Mouse (Mus musculus) CH12F3 (cell line): Measurements from ENCODE around the gene Ccdc78.

Experiments used
- in situ Hi-C: fragments of 300-500 bp; cut with MboI; formaldehyde crosslinking; loops from 2 replicates; pipeline ENCODE4 v1.14.3; 2020; ENCODE audit warnings: low sequenced_read_pairs

Ccdc78 gene

GRCm38 (mm10) chr17:25809606-25810340, 23.4 kb downstream of the Ccdc78 start:
- in situ Hi-C loops = no loop called here

DNA sequence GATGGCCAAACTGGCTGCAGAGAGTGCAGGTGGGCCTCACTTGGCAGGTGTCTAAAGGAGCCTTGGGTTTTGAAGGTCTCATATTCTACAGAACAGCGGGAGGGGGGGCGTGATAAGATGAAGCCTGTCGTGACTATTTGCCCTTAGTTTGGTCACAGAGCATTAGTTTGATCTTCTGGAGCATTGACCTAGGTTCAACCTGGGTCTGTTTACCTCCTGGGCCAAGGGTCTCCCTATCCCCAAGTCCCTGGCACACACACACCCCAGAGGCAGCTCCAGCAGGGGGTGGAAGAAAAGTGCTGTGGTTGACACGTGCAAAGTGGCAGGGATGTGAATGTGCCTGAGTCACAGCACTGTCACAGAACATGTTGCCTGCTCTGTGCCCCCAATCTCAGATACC, 24.5 kb downstream of the Ccdc78 start:
- in situ Hi-C loops = no loop called here

DNA sequence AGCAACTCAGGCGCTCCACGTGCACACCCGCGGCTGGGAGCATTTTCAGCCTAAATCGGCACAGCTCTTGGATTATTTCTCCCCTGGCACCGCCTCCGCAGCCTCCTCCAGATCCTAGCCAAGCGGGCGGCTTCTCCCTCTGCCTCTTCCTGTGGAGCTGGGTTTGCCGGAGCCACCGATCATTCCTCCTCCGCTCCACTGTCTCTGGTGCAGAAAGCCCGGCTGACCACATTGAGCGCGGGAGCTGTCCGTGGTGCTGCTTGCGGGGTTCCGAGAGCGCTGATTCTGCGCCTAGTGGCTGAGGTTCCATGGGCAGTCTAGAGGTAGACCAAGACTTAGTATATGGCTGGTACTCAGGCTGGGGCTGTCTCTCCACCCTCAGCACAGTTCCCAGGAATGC, 27.1 kb downstream of the Ccdc78 start:
- in situ Hi-C loops = no loop called here

GRCm38 (mm10) chr17:25817662-25818061, 31.3 kb downstream of the Ccdc78 start:
- in situ Hi-C loops = no loop called here

DNA sequence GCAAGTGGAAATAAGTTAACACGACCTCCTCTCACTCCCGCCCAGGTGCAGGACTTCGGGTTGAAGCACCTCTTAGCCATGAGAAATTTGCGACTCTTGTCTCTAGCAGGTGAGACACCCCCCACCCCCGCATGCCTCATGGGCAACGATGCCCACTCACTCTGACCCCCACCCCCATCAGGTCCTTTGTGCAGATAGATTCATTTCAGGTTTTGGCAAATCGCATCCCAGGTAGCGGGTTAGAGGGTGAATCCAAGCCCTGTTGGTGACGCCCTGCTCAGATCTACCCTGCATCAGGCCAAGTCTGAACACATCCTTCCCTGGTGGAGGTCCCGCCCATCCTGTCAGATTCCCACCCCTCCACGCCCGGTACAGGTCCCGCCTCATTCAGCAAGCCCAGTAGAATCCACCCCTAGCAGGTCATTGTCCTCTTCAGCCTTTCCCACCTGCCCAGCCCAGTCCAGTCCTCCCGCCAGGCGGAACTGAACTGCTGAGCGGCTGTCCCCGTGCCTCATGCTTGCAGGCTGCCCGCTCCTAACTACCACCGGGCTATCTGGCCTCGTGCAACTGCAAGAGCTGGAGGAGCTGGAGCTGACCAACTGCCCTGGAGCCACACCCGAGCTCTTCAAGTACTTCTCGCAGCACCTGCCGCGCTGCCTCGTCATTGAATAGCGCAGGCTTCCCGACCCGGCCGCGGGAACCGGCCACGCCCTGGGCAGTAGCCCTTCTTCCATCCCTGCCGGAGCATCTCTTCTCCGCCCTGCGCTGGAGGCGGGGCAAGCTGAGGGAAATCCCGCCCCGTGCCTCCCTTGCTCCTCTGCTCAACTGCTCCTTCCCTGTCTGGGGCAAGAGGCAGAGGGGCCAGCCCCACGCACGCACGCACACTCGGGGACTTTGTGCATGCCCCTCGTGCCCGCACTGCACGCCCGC, 32.7 kb downstream of the Ccdc78 start:
- in situ Hi-C loops = no loop called here

DNA sequence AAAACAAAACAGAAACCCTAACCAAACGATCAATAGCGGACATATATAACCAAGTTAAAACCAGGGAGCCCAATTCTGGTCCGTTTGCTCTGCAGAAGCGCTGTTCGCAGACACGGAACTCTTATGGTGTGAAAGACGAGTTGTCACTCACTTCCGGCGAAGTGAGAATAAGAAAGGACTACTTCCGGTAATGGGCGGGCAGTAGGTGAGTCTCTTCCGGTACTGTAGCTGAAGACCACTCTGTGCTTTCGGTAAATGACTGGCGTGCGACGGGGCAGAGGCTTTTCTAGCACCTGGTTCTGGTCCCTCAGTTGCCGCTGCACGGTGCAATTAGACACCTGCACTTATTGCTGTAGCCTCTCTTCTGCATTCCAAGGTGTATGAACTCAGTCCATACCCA, 37.1 kb downstream of the Ccdc78 start, which contains the start of gene Wdr24:
Gene Wdr24, plus strand, starts transcription at position 176 of the 400 bp plus-strand sequence.
- in situ Hi-C loops = no loop called here

GRCm38 (mm10) chr17:25824362-25825142, 38.2 kb downstream of the Ccdc78 start:
- in situ Hi-C loops = no loop called here

- in situ Hi-C loops = no loop called here
These were observed 38.9 kb downstream of the Ccdc78 start for GRCm38 (mm10) chr17:25825311-25825710.

DNA sequence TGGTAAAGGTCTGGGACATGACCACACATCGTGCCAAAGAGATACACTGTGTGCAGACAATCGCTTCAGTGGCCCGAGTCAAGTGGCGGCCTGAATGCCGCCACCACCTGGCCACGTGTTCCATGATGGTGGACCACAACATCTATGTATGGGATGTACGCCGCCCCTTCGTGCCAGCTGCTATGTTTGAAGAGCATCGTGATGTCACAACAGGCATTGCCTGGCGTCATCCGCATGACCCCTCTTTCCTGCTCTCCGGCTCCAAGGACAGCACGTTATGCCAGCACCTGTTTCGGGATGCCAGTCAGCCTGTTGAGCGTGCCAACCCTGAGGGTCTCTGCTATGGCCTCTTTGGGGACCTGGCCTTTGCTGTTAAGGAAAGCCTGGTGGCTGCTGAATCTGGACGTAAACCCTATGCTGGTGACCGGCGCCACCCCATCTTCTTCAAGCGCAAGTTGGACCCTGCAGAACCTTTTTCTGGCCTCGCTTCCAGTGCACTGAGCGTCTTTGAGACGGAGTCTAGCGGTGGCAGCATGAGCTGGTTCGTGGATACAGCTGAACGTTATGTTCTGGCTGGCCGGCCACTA, 39.7 kb downstream of the Ccdc78 start:
- in situ Hi-C loops = no loop called here

GRCm38 (mm10) chr17:25827011-25827410, 40.6 kb downstream of the Ccdc78 start:
- in situ Hi-C loops = no loop called here

DNA sequence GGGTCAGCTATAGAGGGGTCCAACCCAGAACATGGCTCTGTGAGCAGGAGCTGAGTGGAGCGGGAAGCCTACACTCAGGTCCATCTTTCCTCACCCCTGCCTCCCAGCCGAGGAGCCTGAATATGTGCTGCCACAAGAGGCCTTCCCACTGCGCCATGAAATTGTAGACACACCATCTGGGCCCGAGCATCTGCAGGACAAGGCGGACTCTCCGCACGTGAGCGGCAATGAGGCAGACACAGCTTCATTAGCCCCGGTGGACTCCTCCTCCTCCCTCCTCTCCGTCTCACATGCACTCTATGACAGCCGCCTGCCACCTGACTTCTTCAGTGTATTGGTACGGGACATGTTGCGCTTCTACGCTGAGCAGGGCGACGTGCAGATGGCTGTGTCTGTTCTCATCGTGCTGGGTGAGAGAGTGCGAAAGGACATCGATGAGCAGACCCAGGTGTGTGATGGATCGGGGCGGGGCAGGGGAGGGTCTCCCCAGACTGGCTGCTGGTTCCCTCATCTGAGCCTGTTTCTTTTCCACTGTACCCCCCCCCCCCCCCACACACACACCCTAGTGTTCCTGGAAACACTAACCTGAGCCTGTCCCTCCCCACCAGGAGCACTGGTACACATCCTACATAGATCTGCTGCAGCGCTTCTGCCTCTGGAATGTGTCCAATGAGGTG, 41.3 kb downstream of the Ccdc78 start:
- in situ Hi-C loops = no loop called here

GRCm38 (mm10) chr17:25828223-25828594, 41.8 kb downstream of the Ccdc78 start:
- in situ Hi-C loops = no loop called here

GRCm38 (mm10) chr17:25828712-25829557, 42.6 kb downstream of the Ccdc78 start, which contains the start of gene Jmjd8:
TSS of gene Jmjd8 (plus strand) at chr17:25828867.
- in situ Hi-C loops = no loop called here

- in situ Hi-C loops = no loop called here
These were observed 43.2 kb downstream of the Ccdc78 start for GRCm38 (mm10) chr17:25829558-25830017.

DNA sequence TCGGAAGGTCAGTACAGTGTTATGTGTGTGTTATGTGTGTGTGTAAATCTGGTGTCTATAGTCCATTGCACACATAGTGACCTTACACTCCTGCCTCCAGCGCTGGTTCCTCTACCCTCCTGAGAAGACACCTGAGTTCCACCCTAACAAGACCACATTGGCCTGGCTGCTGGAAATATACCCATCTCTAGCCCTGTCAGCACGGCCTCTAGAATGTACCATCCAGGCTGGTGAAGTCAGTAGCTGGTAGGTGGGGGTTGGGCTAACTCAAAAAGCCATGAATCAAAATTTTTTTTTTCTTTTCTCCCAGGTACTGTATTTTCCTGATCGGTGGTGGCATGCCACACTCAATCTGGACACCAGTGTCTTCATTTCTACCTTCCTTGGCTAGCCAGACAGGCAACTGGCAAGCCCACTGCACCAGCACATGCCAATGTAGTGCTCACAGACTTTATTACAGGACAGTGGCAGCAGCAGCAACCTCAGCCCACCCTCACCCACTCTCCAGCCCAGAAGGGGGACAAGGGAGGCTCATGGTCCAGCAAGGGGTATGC, 43.9 kb downstream of the Ccdc78 start:
- in situ Hi-C loops = no loop called here

DNA sequence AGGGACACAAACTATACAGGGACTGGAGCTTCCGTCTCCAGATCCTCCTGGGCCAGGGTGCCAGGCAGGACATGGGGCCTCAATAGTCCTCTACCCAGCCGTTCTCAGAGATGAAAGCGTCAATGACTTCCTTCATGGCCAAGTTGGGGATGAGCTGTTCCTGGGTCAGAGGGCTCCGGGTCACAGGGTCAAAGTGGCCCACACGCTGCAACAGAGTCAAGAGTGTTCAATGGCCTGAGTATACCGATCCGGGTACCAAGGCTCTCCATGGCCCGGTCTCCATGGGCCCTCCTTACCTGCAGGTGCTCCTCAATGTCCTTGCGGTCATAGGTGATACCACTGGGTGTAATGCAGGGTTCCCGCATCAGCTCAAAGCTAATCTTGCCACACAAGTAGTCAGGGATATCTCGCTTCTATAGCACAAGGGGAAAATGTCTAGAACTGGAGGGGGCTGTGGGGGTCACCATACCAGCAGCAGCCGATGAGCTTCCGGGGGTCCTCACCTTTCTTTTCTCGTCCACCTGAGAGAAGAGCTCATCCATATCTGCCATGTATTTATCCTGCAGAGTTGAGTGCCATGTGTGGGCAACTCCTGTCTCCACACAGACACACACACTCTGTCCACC, 44.5 kb downstream of the Ccdc78 start:
- in situ Hi-C loops = no loop called here

- in situ Hi-C loops = no loop called here
These were observed 45.3 kb downstream of the Ccdc78 start for GRCm38 (mm10) chr17:25831451-25832281.
